Mouse (Mus musculus): Measurements from ENCODE around the gene Fmnl3.

DNA sequence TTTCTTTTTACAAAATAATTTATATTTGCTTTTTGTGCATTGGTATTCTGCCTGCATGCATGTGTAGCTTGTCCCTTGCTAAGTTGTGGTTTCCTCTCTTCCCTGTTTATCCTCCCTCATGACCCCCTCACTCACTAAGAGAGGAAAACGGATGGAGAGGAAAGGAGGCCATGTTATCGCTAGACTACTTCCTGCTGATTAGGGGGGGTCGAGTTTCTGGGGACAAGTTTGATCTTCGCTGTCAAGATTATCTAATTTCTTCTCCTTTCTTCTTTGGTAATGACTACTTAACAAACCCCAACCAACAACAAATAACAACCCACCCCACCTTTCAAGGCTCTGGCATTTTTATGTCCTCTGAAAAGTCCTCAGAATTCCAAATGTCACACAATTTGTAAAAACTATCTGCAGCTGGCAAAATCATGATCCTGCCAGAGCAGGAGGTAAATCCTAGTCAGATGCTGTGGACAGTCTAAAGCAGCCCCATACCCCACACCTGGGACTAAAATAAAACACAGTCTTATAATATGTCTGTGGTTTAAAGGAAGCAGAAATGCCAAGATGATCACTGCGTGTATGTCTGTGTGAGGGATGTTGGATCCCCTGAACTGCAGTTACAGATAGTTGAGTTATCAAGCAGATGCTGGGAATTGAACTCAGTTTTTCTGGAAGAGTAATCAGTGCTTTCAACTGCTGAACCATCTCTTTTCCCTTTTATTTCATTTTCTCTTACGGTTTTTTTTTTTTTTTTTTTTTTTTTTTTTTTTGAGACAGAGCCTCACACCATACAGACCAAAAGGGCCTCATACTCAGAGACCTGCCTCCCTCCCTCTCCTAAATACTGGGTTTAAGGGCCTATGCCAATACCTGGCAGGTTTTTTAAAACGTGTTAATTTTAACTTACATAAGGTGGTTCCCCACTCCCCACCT is 20.5 kb upstream of the Fmnl3 start:
- no peak for TF ChIP-seq CTCF (IDR thresholded peaks at IDR 0.05; ENCODE audit: extremely low read depth, insufficient read length, insufficient replicate concordance, low read depth, low read length)
- TF ChIP-seq POLR2A (IDR thresholded peaks at IDR 0.05; ENCODE audit: low read depth, low read length), result no peak
